Mouse (Mus musculus): ENCODE measurements around the gene Gm4340. TPM values are rescaled to one million over a fixed set of nuclear protein-coding genes. Genes with fewer than 3 reads are reported as not detected.
"Not testable (repeated sequence)": the region's sequence is repeated elsewhere in the genome, so short reads cannot be mapped to it uniquely, and the experiment has no call there.

Gm4340 gene
- not detected in 2 replicates for polyA plus RNA-seq (2012)

GRCm38 (mm10) chr10:104193742-104194141 is at the start of gene Gm4340:
TSS of gene Gm4340 (plus strand) at chr10:104194042.
- not testable (repeated sequence) for H3K4me1 ChIP-seq (ENCODE audit: control insufficient read depth); H3K4me3 ChIP-seq (replicated peaks); H3K9me3 ChIP-seq (ENCODE audit: control insufficient read depth, low read length); H3K27me3 ChIP-seq (ENCODE audit: control insufficient read depth); H3K36me3 ChIP-seq (ENCODE audit: control insufficient read depth)

DNA sequence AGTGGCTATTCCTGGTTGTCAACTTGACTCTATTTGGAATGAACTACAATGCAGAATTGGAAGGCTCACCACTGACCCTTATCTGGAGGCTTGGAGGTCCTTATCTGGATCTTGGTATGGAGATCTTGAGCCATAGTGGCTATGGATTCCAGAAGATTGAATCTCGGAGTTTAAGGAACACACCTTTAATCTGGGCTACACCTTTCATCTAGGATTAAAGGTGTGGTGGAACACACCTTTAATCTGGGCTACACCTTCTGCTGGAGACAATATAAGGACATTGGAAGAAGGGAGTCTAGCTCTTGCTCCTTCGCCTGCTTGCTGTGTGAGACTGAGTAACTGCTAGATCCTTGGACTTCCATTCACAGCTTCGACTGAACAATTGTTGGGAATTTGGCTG is 42.6 kb upstream of the Gm4340 start, which contains the start of gene Gm6763:
Gene Gm6763, plus strand, starts transcription at position 301 of the 400 bp plus-strand sequence.
- not testable (repeated sequence) for H3K9me3 ChIP-seq (ENCODE audit: control insufficient read depth, low read length); H3K4me1 ChIP-seq (ENCODE audit: control insufficient read depth); H3K4me3 ChIP-seq (replicated peaks); H3K27me3 ChIP-seq (ENCODE audit: control insufficient read depth); H3K36me3 ChIP-seq (ENCODE audit: control insufficient read depth)

GRCm38 (mm10) chr10:104159706-104160105 is 34.1 kb upstream of the Gm4340 start, which contains the start of gene Gm8764:
TSS of gene Gm8764 (plus strand) at chr10:104160006.
- H3K36me3 ChIP-seq (ENCODE audit: control insufficient read depth); H3K4me1 ChIP-seq (ENCODE audit: control insufficient read depth); H3K9me3 ChIP-seq (ENCODE audit: control insufficient read depth, low read length); H3K4me3 ChIP-seq (replicated peaks); H3K27me3 ChIP-seq (ENCODE audit: control insufficient read depth): not testable (repeated sequence)

GRCm38 (mm10) chr10:104168215-104168614 is 25.6 kb upstream of the Gm4340 start, which contains the start of gene Gm21304:
TSS of gene Gm21304 (plus strand) at chr10:104168515.
- H3K4me3 ChIP-seq (replicated peaks); H3K4me1 ChIP-seq (ENCODE audit: control insufficient read depth); H3K36me3 ChIP-seq (ENCODE audit: control insufficient read depth); H3K9me3 ChIP-seq (ENCODE audit: control insufficient read depth, low read length); H3K27me3 ChIP-seq (ENCODE audit: control insufficient read depth): not testable (repeated sequence)

GRCm38 (mm10) chr10:104176724-104177123 is 17.1 kb upstream of the Gm4340 start, which contains the start of gene Gm21312:
TSS of gene Gm21312 (plus strand) at chr10:104177024.
- not testable (repeated sequence) for H3K4me3 ChIP-seq (replicated peaks); H3K9me3 ChIP-seq (ENCODE audit: control insufficient read depth, low read length); H3K4me1 ChIP-seq (ENCODE audit: control insufficient read depth); H3K27me3 ChIP-seq (ENCODE audit: control insufficient read depth); H3K36me3 ChIP-seq (ENCODE audit: control insufficient read depth)

DNA sequence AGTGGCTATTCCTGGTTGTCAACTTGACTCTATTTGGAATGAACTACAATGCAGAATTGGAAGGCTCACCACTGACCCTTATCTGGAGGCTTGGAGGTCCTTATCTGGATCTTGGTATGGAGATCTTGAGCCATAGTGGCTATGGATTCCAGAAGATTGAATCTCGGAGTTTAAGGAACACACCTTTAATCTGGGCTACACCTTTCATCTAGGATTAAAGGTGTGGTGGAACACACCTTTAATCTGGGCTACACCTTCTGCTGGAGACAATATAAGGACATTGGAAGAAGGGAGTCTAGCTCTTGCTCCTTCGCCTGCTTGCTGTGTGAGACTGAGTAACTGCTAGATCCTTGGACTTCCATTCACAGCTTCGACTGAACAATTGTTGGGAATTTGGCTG is 8.6 kb upstream of the Gm4340 start, which contains the start of gene Gm20765:
Gene Gm20765, plus strand, starts transcription at position 301 of the 400 bp plus-strand sequence.
- not testable (repeated sequence) for H3K27me3 ChIP-seq (ENCODE audit: control insufficient read depth); H3K9me3 ChIP-seq (ENCODE audit: control insufficient read depth, low read length); H3K4me3 ChIP-seq (replicated peaks); H3K4me1 ChIP-seq (ENCODE audit: control insufficient read depth); H3K36me3 ChIP-seq (ENCODE audit: control insufficient read depth)

GRCm38 (mm10) chr10:104209655-104210054 is 15.8 kb downstream of the Gm4340 start:
- TF ChIP-seq GATA1 (IDR thresholded peaks at IDR 0.05; ENCODE audit: low read length) (no peak), TAL1 (IDR thresholded peaks at IDR 0.05; ENCODE audit: low read length) (no peak)
- no peak overlapping the region for H3K4me3 ChIP-seq (replicated peaks)
- no peaks in the 10 kb centered on the region for H3K36me3 ChIP-seq (ENCODE audit: control insufficient read depth)
- H3K27me3 ChIP-seq (ENCODE audit: control insufficient read depth), result no peaks in the 10 kb centered on the region
- no peaks in the 10 kb centered on the region for H3K4me1 ChIP-seq (ENCODE audit: control insufficient read depth)
- peaks cover 7% of the 10 kb centered on the region for H3K9me3 ChIP-seq (ENCODE audit: control insufficient read depth, low read length)

DNA sequence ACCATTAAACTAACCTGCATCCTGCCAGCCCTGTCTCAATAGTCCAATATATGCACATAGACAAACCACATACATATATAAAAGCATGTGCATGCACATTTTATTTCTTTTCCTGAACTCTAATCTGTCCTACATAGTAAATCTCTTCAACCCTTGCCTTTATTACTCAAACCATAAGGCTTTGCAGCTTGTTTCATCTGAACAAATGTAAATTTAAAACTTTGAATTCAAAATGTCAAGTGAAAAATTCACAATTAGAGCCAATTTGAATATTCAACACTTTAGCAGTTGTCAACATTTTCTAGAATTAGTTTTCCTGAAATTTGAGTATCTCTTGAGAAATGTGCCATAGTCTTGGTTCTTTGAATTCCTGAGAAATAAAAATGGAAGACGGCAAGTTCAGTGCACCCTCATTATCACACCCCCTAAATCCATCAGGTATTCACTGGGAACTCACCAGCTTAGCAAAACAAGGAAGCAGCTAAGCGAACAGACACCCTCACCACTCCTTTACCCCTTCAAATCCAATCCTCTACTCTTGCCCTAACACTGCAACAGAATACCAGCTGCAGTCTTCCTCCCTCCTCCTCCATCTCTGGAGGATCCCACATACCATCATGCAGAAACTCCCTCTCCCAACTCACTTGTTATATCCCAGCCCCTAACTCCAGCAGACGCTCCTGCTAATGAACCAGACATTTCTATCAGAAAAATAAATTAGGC is 16.6 kb downstream of the Gm4340 start:
- Histone ChIP-seq H3K4me3 (replicated peaks) (no peak overlapping the region), H3K27me3 (ENCODE audit: control insufficient read depth) (no peaks in the 10 kb centered on the region), H3K9me3 (ENCODE audit: control insufficient read depth, low read length) (peaks cover 7% of the 10 kb centered on the region), H3K36me3 (ENCODE audit: control insufficient read depth) (no peaks in the 10 kb centered on the region), H3K4me1 (ENCODE audit: control insufficient read depth) (no peaks in the 10 kb centered on the region)
- TF ChIP-seq GATA1 (IDR thresholded peaks at IDR 0.05; ENCODE audit: low read length) (no peak), TAL1 (IDR thresholded peaks at IDR 0.05; ENCODE audit: low read length) (no peak)

- Histone ChIP-seq H3K36me3 (ENCODE audit: control insufficient read depth) (no peaks in the 10 kb centered on the region), H3K27me3 (ENCODE audit: control insufficient read depth) (no peaks in the 10 kb centered on the region), H3K4me1 (ENCODE audit: control insufficient read depth) (no peaks in the 10 kb centered on the region), H3K9me3 (ENCODE audit: control insufficient read depth, low read length) (peaks cover 7% of the 10 kb centered on the region), H3K4me3 (replicated peaks) (no peak overlapping the region)
- no peak for TF ChIP-seq TAL1 (IDR thresholded peaks at IDR 0.05; ENCODE audit: low read length)
- no peak for TF ChIP-seq GATA1 (IDR thresholded peaks at IDR 0.05; ENCODE audit: low read length)
Observed at GRCm38 (mm10) chr10:104214527-104214926, 20.7 kb downstream of the Gm4340 start.

GRCm38 (mm10) chr10:104220303-104221021 is 26.6 kb downstream of the Gm4340 start:
- no peaks in the 10 kb centered on the region for H3K9me3 ChIP-seq (ENCODE audit: control insufficient read depth, low read length)
- no peaks in the 10 kb centered on the region for H3K4me1 ChIP-seq (ENCODE audit: control insufficient read depth)
- H3K4me3 ChIP-seq (replicated peaks), result no peak overlapping the region
- H3K27me3 ChIP-seq (ENCODE audit: control insufficient read depth), result no peaks in the 10 kb centered on the region
- no peaks in the 10 kb centered on the region for H3K36me3 ChIP-seq (ENCODE audit: control insufficient read depth)
- TF ChIP-seq TAL1 (IDR thresholded peaks at IDR 0.05; ENCODE audit: low read length), result no peak
- no peak for TF ChIP-seq GATA1 (IDR thresholded peaks at IDR 0.05; ENCODE audit: low read length)

Other genes starting within 250 kb of the Gm4340 start
- gene Gm21293, start 51.1 kb upstream of the Gm4340 start, polyA plus RNA-seq (2012), result not detected in 2 replicates
- gene Gm6763, start 42.5 kb upstream of the Gm4340 start, polyA plus RNA-seq (2012), result not detected in 2 replicates
- not detected in 2 replicates for gene Gm8764, start 34.0 kb upstream of the Gm4340 start, polyA plus RNA-seq (2012)
- not detected in 2 replicates for gene Gm21304, start 25.5 kb upstream of the Gm4340 start, polyA plus RNA-seq (2012)
- gene Gm21312, start 17.0 kb upstream of the Gm4340 start, polyA plus RNA-seq (2012), result not detected in 2 replicates
- not detected in 2 replicates for gene Gm20765, start 8.5 kb upstream of the Gm4340 start, polyA plus RNA-seq (2012)

Data from erythroblast, embryonic 14.5 days (primary cell).